Mouse (Mus musculus): Measurements from ENCODE around the gene Psapl1.

The Psapl1 gene

DNA sequence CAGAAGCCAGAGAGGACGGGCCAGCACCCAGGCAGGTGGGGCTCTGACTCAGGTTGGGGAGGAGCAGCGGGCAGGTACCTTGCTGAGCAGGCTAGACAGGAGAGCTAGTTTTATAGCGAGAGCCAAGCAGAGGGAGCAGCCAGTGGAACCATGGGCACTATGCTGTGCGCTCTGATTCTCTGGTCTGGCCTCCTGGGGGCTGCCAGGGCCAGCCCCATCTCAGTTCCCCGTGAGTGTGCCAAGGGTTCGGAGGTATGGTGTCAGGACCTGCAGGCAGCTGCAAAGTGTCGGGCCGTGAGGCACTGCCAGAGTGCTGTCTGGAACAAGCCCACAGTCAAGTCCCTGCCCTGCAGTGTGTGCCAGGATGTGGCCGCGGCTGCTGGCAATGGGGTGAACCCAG is at the start of gene Psapl1:
TSS of gene Psapl1 (plus strand) at position 106 of the 400 bp plus-strand sequence.
- no peak for DNase-seq (ENCODE audit: extremely low read depth, insufficient read length, low spot score)

DNA sequence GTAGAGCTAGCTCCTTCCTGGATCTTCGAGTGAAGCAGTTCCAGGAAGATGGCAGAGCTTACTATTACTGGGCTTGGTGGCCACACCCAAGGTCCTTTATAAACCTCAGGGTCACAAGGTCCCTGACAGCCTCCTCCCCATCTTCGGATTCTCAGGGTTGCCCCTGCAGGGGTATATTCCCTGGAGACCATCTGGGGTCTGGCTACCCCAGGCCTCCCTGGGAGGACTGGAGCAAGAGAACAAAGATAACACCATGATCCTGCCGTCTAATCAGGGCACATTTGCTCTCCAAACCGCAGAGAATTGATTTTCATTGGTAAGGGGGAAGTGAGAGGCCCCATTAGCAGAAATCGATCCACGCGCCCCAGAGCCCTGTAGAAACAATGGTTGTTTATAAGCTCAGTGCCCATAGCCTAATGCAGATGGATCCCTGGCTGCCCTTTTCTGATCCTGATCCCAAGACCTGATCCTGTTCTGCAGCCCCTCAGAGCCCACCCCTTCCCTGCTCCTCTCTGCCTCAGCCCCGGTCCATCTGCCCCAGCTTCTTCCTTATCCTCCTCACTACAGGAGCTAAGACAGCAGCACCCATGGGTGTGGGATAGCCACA is 48.8 kb upstream of the Psapl1 start:
- DNase-seq (ENCODE audit: extremely low read depth, insufficient read length, low spot score) = no peak

DNA sequence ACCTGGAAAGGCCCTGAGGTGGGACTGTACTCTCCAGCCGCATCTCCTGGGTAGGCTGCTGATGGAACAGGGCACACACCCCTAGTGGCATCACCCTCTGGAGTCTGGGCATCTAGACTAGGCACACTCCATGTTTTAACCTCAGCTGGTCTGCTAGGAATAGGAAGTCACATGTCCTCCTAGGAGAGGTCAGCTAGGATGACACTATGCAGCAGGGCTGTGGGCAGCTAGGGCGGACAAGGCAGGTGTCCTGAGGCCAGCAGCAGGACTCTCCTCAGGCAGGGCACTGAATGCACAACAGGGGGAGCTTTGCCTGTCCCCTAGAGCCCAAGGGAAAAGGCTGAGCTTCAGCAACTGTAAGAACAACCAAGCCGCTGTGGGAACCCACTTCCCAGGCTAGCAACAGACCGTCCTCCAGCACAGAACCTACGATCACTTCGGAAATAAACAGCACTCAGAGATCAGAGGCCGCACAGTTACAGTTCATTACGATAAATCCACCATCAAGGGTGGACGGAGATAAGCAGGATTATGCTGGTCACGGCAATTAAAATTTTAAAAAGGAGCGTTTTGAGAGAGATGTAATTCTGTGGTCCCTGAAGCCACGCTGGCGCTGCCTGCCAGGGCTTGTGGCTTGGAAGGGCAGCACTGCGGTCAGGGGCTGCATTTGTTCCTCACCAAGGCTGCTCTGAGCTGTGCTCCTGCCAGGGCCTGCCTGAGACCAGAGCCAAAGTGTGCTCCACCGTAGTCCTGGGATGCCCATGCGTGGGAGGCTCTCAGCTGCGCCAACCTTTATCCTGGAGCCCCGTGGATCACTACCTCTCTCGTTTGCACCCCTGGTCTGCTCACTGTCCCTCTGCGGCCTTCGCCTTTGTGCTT is 38.2 kb upstream of the Psapl1 start:
- peak; percentile 76 for DNase-seq (ENCODE audit: extremely low read depth, insufficient read length, low spot score)

GRCm38 (mm10) chr5:36166346-36167013 is 37.3 kb upstream of the Psapl1 start:
- no peak for DNase-seq (ENCODE audit: extremely low read depth, insufficient read length, low spot score)

DNA sequence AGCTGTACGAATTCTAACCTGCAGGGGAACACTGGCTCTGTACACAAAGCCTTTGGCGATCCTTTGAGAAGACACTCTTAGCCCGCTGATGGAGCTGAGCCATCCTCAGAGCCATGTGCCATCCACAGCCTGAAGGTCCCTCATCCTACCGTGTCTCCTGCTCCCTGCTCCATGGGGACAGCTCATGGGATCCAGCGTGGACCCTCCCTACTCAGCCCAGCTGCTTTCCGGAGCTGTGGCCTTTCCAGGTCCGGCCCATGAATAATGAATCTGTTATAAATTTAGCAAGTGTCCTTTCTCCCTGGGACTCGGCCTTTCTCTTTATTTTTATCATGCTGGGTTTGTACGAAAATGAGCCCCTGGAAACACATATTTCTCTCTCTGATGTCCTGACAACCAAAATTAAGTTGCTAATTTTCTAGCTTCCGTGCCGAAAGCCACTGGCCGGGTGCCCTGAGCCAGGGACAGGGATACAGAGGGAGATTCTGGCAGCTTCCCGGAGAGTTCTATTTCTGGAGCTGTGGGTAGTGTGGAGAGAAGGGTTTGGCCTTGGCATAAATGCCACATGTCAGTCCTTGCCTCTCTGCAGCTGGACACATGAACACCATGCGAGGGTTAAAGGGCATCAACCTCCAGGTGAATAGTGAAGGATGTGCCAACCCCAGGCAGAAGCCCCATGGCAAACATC is 34.7 kb upstream of the Psapl1 start:
- no peak for DNase-seq (ENCODE audit: extremely low read depth, insufficient read length, low spot score)

- no peak for DNase-seq (ENCODE audit: extremely low read depth, insufficient read length, low spot score)
Observed at GRCm38 (mm10) chr5:36174569-36175115, 29.2 kb upstream of the Psapl1 start.

- DNase-seq (ENCODE audit: extremely low read depth, insufficient read length, low spot score) = peak; percentile 13
Observed at GRCm38 (mm10) chr5:36176409-36176808, 27.4 kb upstream of the Psapl1 start.

DNA sequence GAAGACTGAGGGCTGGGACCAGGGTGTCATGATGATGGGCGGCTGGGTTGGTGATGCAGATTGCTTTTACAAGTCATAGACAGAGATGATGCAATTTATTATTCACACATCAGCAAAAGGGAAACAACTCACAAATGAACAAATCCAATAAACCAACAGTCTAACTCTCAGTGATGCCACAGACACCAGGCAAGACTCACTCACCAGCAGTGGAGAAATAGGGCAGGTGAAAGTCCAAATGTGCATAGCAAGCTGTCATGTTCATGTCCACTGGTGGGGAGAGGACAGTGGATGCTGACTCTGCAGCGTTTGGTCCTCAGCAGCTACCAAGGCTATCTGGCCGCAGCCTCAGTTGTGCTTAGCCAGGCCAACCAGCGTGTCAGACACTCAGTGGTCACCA is 26.9 kb upstream of the Psapl1 start:
- no peak for DNase-seq (ENCODE audit: extremely low read depth, insufficient read length, low spot score)

DNA sequence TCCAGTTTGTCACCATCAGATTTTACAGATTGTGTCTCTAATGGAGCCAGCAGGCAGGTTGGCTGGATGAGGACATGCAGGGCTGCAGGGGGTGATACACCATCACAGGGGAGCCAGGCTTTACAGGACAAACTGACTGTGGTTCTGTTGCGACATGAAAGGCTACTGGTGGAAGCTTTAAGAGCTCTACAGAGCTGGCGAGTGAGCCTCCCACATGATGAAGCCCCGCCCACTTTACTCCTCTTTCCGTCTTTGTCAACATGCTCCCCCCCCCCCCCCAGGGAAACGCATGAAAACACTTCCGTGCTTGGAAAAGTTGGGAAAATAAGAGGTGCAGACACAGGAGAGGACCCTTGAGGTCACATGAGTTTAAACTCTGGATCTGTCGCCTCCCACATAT is 25.6 kb upstream of the Psapl1 start:
- no peak for DNase-seq (ENCODE audit: extremely low read depth, insufficient read length, low spot score)

GRCm38 (mm10) chr5:36178785-36179184 is 25.0 kb upstream of the Psapl1 start:
- no peak for DNase-seq (ENCODE audit: extremely low read depth, insufficient read length, low spot score)

- DNase-seq (ENCODE audit: extremely low read depth, insufficient read length, low spot score) = no peak
Observed at GRCm38 (mm10) chr5:36179708-36180107, 24.1 kb upstream of the Psapl1 start.

DNA sequence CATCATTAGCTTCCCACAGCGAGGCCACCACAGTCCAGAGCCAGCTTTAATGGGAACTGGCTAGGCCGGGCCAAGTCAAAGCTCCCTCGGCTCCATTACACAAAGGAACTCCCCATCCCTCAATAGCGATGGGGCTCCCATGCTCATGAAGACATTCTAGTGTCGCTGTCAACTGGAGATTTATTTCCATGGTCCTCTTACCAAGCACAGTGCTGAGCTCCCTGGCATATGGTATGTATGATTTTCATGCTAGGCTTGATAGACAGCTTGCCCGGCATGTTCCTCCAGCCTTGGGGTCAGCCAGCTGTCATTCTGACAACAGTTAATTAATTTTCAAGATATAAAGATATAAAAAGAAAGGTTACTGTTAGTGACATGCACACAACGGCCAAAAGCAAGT is 21.5 kb upstream of the Psapl1 start:
- no peak for DNase-seq (ENCODE audit: extremely low read depth, insufficient read length, low spot score)

DNA sequence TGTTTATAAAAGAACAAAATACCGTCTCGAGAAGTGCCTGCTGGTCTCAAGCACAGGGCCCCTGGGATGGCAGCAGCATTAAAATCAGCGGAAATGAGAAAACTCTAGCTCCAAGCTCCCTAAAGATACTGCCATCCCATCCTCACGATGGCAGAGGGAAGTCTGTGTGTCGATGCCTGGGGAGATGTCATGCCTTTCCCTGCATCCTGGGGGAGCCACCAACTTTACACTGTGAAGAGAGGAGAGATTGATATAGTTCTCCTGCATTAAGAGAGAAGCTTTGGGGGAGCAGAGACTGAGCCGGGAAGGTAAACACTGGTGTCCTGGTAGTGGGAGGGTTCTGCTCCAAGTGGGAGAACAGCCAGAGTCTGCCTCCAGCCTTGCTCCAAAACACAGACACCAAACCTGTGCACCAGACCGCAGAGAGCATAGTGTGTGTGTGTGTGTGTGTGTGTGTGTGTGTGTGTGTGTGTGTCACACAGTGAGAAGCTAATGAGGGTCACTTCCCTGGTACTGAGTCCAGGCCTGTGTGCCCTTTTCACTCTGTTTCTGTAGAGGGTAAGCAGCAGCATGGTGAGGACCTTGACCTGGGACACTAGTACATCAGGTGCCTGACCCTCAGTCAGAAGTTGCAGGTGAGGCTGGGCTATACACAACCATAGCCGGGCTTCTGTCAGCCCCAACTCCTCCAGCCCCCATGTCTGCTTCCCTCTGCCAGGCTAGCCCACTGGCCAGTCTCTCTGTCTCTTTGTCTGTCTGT is 17.3 kb upstream of the Psapl1 start:
- DNase-seq (ENCODE audit: extremely low read depth, insufficient read length, low spot score) = no peak

DNA sequence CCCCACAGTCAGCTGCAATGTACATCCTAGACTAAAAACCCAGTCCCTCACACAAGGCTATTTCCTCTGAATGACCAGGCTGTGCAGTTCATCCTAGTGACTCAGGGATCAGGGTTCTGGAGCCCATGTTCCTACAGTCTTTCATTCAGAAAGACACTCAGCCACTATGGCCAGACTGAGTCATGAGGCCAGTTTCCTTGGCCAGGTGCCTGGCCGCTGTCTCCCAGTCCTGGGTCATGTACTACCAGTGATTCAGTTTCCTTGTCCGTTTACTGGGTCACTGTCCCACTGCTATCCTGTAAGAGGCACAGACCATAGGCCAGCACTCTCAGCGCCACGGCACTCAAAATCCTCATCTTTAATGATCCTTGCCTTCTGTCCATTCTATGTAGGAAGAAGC is 15.5 kb upstream of the Psapl1 start:
- peak; percentile 76 for DNase-seq (ENCODE audit: extremely low read depth, insufficient read length, low spot score)

GRCm38 (mm10) chr5:36191285-36191684 is 12.5 kb upstream of the Psapl1 start:
- no peak for DNase-seq (ENCODE audit: extremely low read depth, insufficient read length, low spot score)

DNA sequence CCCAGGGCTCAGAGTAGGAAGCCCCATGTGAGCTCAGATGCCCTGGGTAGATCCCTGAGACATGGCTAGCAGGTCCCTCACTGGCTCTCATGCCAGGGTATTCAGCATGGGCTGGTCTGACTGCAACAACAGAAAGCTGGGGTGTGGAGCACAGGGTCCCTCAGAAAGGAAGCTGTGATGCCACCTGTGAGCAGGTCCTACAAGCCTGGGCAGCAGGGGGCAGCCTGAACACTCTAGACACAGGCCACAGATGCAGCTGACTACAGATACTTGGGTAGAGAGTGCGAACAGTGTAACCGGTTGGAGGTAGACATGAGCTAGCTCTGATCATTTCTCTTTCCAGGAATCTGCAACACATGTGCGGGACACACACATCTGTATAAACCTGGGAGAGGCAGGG is 11.9 kb upstream of the Psapl1 start:
- no peak for DNase-seq (ENCODE audit: extremely low read depth, insufficient read length, low spot score)

GRCm38 (mm10) chr5:36192677-36193076 is 11.1 kb upstream of the Psapl1 start:
- DNase-seq (ENCODE audit: extremely low read depth, insufficient read length, low spot score) = no peak

GRCm38 (mm10) chr5:36194631-36195030 is 9.2 kb upstream of the Psapl1 start:
- no peak for DNase-seq (ENCODE audit: extremely low read depth, insufficient read length, low spot score)

DNA sequence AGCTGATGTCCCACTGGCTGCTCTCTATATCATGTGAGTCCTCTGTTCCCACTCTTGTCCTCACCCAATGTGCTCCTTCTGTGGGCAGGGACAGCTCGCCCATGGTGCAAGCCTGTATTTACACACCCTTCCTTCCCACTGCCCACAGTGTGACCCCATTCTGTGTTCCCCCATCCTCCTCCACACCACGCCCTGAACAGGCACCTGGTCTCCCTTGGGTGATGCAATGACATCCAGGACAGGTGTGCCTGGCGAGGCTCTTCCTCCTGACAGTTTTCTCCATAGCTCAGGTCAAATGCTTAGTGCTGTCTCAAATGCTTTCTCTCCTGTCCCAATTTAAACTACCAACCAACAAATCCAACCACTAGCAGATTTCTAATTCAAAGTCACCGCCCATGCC is 8.4 kb upstream of the Psapl1 start:
- DNase-seq (ENCODE audit: extremely low read depth, insufficient read length, low spot score) = no peak

DNA sequence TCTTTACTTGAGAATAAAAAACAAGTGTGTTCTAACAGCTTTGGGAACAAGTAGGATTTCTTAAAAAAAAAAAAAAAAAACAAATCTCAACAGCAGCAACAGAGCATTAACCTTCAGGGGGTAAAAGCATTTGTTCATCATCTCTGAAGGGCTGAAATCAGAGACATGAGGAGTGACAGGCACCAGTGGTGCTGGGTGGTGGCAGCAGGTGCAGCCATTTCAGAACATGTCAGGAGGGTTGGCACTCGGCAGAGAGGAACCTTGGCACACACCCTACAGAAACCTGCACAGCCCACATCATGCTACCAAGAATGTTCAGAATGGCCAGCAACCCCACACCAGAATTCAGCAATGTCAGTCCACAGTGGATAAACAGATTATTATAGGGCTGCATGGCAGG is 4.3 kb upstream of the Psapl1 start:
- DNase-seq (ENCODE audit: extremely low read depth, insufficient read length, low spot score) = no peak

Measured in 3134 (cell line).